Mouse (Mus musculus): Measurements from ENCODE around the gene Dst. TPM values are rescaled to one million over a fixed set of nuclear protein-coding genes. Genes with fewer than 3 reads are reported as not detected.

Dst gene
- total and polyA plus RNA-seq, 2 experiments from 2014 or later: 21.7 to 106 TPM

DNA sequence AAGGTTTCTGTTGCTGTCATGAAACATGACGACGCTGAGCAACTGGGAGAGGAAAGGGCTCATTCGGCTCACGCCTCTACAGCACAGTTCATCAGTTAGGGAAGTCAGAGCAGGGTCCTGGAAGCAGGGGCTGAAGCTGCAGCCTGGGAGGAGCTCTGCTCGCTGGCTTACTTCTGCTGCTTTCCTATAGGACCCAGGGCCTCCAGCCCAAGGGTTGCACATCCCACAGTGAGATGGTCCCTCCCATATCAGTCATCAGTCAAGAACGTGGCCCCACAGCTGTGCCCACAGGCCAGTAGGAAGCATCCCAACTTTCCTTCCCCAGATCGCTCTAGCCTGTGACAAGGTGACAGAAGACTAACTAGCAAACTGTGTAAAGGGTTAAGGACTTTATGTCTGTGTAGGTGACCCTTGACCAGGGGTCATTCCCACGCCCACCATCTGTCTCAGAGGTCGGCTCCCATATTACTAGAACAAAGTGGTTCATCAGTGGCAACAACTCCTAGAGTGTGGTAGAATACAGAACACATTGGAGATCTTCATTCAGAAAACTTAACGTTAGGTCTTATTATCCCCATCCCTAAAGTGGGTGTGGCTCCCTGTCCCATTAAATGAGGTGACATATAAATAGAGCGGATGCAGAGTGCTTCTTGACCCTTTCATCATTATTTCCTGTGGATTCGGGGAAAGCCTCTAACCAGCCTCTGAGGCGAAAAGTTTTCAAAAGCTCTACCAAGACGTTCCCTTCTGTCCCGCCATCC, 219.9 kb downstream of the Dst start:
- ATAC-seq (ENCODE audit: insufficient read depth, low read depth) (no peak), DNase-seq (ENCODE audit: low spot score) (no peak)
- WGBS: 56% methylated on average over 15 of the region's 15 CpGs
- H3K27ac ChIP-seq (ENCODE audit: low read depth): peak overlapping the region; percentile 91
- no peak overlapping the region for H3K4me2 ChIP-seq (ENCODE audit: low read depth, low read length)
- no peaks in the 10 kb centered on the region for H3K9me3 ChIP-seq (replicated peaks; ENCODE audit: control insufficient read depth, low read length)
- no peak for TF ChIP-seq EP300 (IDR thresholded peaks at IDR 0.05; ENCODE audit: low read depth)
- no peak for TF ChIP-seq CTCF (IDR thresholded peaks at IDR 0.05; ENCODE audit: low read depth)
- no peaks in the 10 kb centered on the region for H3K27me3 ChIP-seq (ENCODE audit: control insufficient read depth, insufficient read depth, low read length)
- H3K9ac ChIP-seq (replicated peaks; ENCODE audit: low read depth, low read length): no peak overlapping the region
- H3K4me1 ChIP-seq (ENCODE audit: control insufficient read depth, insufficient read depth): peaks cover 77% of the 10 kb centered on the region
- no peaks in the 10 kb centered on the region for H3K36me3 ChIP-seq (replicated peaks; ENCODE audit: control insufficient read depth, insufficient read depth, low read length)
- no peak overlapping the region for H3K4me3 ChIP-seq (ENCODE audit: low read depth, low read length)

GRCm38 (mm10) chr1:34128796-34129195, 220.8 kb downstream of the Dst start:
- peaks cover 78% of the 10 kb centered on the region for H3K4me1 ChIP-seq (ENCODE audit: control insufficient read depth, insufficient read depth)
- H3K27ac ChIP-seq (ENCODE audit: low read depth): peak overlapping the region; percentile 91
- WGBS: 56% methylated on average over 2 of the region's 2 CpGs
- H3K9me3 ChIP-seq (replicated peaks; ENCODE audit: control insufficient read depth, low read length): no peaks in the 10 kb centered on the region
- H3K4me2 ChIP-seq (ENCODE audit: low read depth, low read length): no peak overlapping the region
- ATAC-seq (ENCODE audit: insufficient read depth, low read depth) (no peak), DNase-seq (ENCODE audit: low spot score) (no peak)
- H3K4me3 ChIP-seq (ENCODE audit: low read depth, low read length): no peak overlapping the region
- H3K9ac ChIP-seq (replicated peaks; ENCODE audit: low read depth, low read length): no peak overlapping the region
- TF ChIP-seq EP300 (IDR thresholded peaks at IDR 0.05; ENCODE audit: low read depth) (no peak), CTCF (IDR thresholded peaks at IDR 0.05; ENCODE audit: low read depth) (no peak)
- H3K36me3 ChIP-seq (replicated peaks; ENCODE audit: control insufficient read depth, insufficient read depth, low read length): no peaks in the 10 kb centered on the region
- no peaks in the 10 kb centered on the region for H3K27me3 ChIP-seq (ENCODE audit: control insufficient read depth, insufficient read depth, low read length)

DNA sequence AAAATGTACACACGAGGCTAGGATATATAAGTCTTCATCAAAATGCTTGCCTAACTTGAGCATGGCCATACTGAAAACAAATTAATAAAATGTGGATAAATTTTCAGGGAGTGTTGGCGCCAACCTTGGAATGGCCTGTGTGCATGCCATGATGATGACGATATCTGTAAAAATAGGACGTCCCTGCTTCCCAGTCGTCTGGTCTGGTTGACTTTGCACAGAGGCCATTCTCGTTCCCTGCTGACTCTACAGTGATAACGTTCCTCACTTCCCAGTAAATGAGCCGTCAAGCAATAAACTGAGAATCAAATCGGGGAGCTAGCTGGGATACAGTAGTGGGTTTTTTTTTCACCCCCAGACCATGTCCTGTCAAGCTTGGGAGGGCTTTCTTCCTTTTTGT, 221.7 kb downstream of the Dst start:
- H3K27me3 ChIP-seq (ENCODE audit: control insufficient read depth, insufficient read depth, low read length): no peaks in the 10 kb centered on the region
- no peaks in the 10 kb centered on the region for H3K36me3 ChIP-seq (replicated peaks; ENCODE audit: control insufficient read depth, insufficient read depth, low read length)
- peak overlapping the region; percentile 38 for H3K4me2 ChIP-seq (ENCODE audit: low read depth, low read length)
- H3K9ac ChIP-seq (replicated peaks; ENCODE audit: low read depth, low read length): peak overlapping the region; percentile 22; the same call in 1 of the 2 replicates
- 11% methylated on average over 9 of the region's 9 CpGs for WGBS
- H3K27ac ChIP-seq (ENCODE audit: low read depth): peak overlapping the region; percentile 91
- H3K4me3 ChIP-seq (ENCODE audit: low read depth, low read length): no peak overlapping the region
- TF ChIP-seq CTCF (IDR thresholded peaks at IDR 0.05; ENCODE audit: low read depth): no peak
- TF ChIP-seq EP300 (IDR thresholded peaks at IDR 0.05; ENCODE audit: low read depth): 0 out of 2 replicates have a peak, but pooled peaks have one; percentile 30
- DNase-seq (ENCODE audit: low spot score) (peak; percentile 85), ATAC-seq (ENCODE audit: insufficient read depth, low read depth) (peak; percentile 86)
- H3K4me1 ChIP-seq (ENCODE audit: control insufficient read depth, insufficient read depth): peaks cover 75% of the 10 kb centered on the region
- H3K9me3 ChIP-seq (replicated peaks; ENCODE audit: control insufficient read depth, low read length): no peaks in the 10 kb centered on the region

- 88% methylated on average over 10 of the region's 10 CpGs for WGBS
- no peak for ATAC-seq (ENCODE audit: insufficient read depth, low read depth)
- H3K4me3 ChIP-seq (ENCODE audit: low read depth, low read length): no peak overlapping the region
- no peaks in the 10 kb centered on the region for H3K27me3 ChIP-seq (ENCODE audit: control insufficient read depth, insufficient read depth, low read length)
- H3K27ac ChIP-seq (ENCODE audit: low read depth): peak overlapping the region; percentile 91
- DNase-seq (ENCODE audit: low spot score): no peak
- H3K4me2 ChIP-seq (ENCODE audit: low read depth, low read length): no peak overlapping the region
- H3K36me3 ChIP-seq (replicated peaks; ENCODE audit: control insufficient read depth, insufficient read depth, low read length): 0 out of 2 replicates have a peak, but pooled peaks cover 6% of the 10 kb centered on the region
- H3K9me3 ChIP-seq (replicated peaks; ENCODE audit: control insufficient read depth, low read length): no peaks in the 10 kb centered on the region
- H3K9ac ChIP-seq (replicated peaks; ENCODE audit: low read depth, low read length): no peak overlapping the region
- TF ChIP-seq CTCF (IDR thresholded peaks at IDR 0.05; ENCODE audit: low read depth) (no peak), EP300 (IDR thresholded peaks at IDR 0.05; ENCODE audit: low read depth) (no peak)
- H3K4me1 ChIP-seq (ENCODE audit: control insufficient read depth, insufficient read depth): peaks cover 64% of the 10 kb centered on the region
Observed at GRCm38 (mm10) chr1:34130804-34131203, 222.8 kb downstream of the Dst start.

GRCm38 (mm10) chr1:34132875-34133274, 224.8 kb downstream of the Dst start:
- no peak for TF ChIP-seq CTCF (IDR thresholded peaks at IDR 0.05; ENCODE audit: low read depth)
- no peak for TF ChIP-seq EP300 (IDR thresholded peaks at IDR 0.05; ENCODE audit: low read depth)
- H3K27ac ChIP-seq (ENCODE audit: low read depth): peak overlapping the region; percentile 83
- DNase-seq (ENCODE audit: low spot score) (peak; percentile 71), ATAC-seq (ENCODE audit: insufficient read depth, low read depth) (peak; percentile 63; the same call in 1 of the 2 replicates)
- H3K4me1 ChIP-seq (ENCODE audit: control insufficient read depth, insufficient read depth): peaks cover 53% of the 10 kb centered on the region
- H3K36me3 ChIP-seq (replicated peaks; ENCODE audit: control insufficient read depth, insufficient read depth, low read length): peaks cover 16% of the 10 kb centered on the region
- no peaks in the 10 kb centered on the region for H3K9me3 ChIP-seq (replicated peaks; ENCODE audit: control insufficient read depth, low read length)
- H3K4me3 ChIP-seq (ENCODE audit: low read depth, low read length): 0 out of 2 replicates have a peak overlapping the region, but pooled peaks have one; percentile 2
- WGBS: 19% methylated on average over 16 of the region's 16 CpGs
- no peak overlapping the region for H3K9ac ChIP-seq (replicated peaks; ENCODE audit: low read depth, low read length)
- peak overlapping the region; percentile 46 for H3K4me2 ChIP-seq (ENCODE audit: low read depth, low read length)
- no peaks in the 10 kb centered on the region for H3K27me3 ChIP-seq (ENCODE audit: control insufficient read depth, insufficient read depth, low read length)

Data from heart, postnatal 0 days (tissue).